Mouse (Mus musculus): ENCODE results near the gene Pqlc3. TPM values are rescaled to one million over a fixed set of nuclear protein-coding genes. Genes with fewer than 3 reads are reported as not detected.

Pqlc3 gene
- polyA plus RNA-seq, 1 experiment = 9.0 TPM

DNA sequence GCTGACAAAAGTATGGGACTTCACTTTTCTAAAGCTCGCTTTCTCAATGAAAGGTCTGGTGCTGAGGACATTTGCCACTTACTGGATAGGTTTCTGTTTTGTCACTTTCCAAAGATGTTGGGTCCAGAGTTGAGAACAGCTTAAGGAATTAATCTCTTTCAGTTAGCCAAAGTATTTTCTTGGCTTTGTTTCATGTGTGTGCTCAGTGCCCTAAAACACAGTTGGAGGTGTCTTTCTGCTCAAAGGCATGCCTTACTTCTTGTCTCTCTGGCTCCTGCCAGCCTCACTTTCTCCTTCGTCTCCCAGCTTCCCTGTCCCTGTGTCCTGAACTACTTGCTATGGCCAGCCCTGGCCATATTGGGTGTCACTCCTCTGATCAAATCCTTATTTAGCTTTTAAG, 8.8 kb downstream of the Pqlc3 start:
- WGBS = 94% methylated on average over 2 of the region's 2 CpGs
- Histone ChIP-seq H3K4me3 (ENCODE audit: insufficient read depth, low read depth, low read length) (no peak overlapping the region), H3K27ac (ENCODE audit: insufficient read depth, low read depth, low read length) (no peak overlapping the region), H3K4me1 (ENCODE audit: control insufficient read depth, insufficient read depth, low read length) (no peaks in the 10 kb centered on the region), H3K27me3 (replicated peaks; ENCODE audit: control insufficient read depth, insufficient read depth, low read length) (no peaks in the 10 kb centered on the region), H3K36me3 (ENCODE audit: control insufficient read depth, insufficient read depth, low read length) (no peaks in the 10 kb centered on the region; the same call in 1 of the 2 replicates)
- DNase-seq = no peak
- TF ChIP-seq CTCF (conservative IDR thresholded peaks at IDR 0.05; ENCODE audit: insufficient read depth, insufficient read length, low read depth, low read length) = no peak
- TF ChIP-seq POLR2A (IDR thresholded peaks at IDR 0.05; ENCODE audit: low read depth, low read length) = no peak

DNA sequence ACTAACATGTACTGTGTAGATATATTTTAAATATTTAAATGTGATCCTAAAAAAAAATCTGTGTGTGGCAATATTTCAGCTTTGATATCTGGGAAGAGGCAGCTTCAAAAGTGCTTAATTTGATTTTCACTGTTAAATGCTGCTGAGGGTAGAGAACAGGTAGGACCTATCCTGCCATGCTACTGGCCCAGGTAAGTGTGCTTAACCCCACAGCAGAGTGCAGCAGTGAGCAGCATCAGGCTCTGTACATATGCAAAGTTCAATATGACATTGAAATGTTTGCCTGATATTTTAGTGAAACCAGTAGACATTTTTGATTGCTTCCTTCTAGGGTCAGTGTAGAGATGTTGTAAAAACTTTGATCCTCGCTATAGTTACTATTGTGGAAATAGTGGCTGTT, 14.4 kb downstream of the Pqlc3 start:
- no peaks in the 10 kb centered on the region for H3K27me3 ChIP-seq (replicated peaks; ENCODE audit: control insufficient read depth, insufficient read depth, low read length)

DNA sequence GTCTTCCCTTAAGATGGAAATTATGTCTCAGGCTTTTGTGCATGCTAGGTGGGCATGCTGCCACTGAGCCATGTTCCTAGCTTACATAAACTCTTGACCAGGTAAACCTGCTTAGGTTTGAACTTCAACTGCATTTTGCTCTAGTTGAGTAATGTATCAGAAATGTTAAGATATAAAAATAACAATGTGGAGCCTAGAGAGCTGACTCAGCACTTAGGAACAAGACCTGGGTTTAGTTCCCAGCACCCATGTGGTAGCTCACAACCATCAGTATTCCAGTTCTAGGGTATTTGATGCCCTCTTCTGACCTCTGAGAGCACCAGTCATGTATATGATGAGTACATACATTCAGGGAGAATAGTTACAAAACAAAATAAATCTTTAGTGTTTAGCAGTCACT, 23.1 kb downstream of the Pqlc3 start:
- DNase-seq = no peak
- peaks cover 14% of the 10 kb centered on the region for H3K36me3 ChIP-seq (ENCODE audit: control insufficient read depth, insufficient read depth, low read length)

More for the DNA sequence above, 14.4 kb downstream of the Pqlc3 start:
- Histone ChIP-seq H3K4me3 (ENCODE audit: insufficient read depth, low read depth, low read length) (no peak overlapping the region), H3K27ac (ENCODE audit: insufficient read depth, low read depth, low read length) (no peak overlapping the region), H3K36me3 (ENCODE audit: control insufficient read depth, insufficient read depth, low read length) (peaks cover 7% of the 10 kb centered on the region; the same call in 1 of the 2 replicates), H3K4me1 (ENCODE audit: control insufficient read depth, insufficient read depth, low read length) (no peaks in the 10 kb centered on the region)
- TF ChIP-seq CTCF (conservative IDR thresholded peaks at IDR 0.05; ENCODE audit: insufficient read depth, insufficient read length, low read depth, low read length) (no peak), POLR2A (IDR thresholded peaks at IDR 0.05; ENCODE audit: low read depth, low read length) (no peak)
- WGBS = 94% methylated on average over 1 of the region's 1 CpGs
- DNase-seq = no peak

DNA sequence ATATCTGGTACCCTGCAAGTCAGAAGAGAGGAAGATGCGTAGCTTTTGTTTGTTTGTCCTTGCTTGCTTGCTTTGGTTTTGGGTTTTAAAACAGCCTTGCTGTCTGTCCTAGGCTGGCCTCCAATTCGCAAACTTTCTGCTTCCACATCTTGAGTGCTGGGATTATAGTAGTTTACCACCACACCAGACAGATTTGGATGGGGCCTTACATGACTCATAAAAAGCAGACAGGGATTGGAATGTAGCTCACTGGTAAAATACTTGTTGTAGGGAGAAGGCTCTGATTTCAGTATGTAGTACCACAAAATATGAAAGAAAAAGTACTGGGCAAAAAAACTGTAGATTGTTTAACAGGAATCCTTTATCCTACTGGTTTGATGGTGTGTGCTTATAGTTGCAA, 33.4 kb downstream of the Pqlc3 start:
- TF ChIP-seq CTCF (conservative IDR thresholded peaks at IDR 0.05; ENCODE audit: insufficient read depth, insufficient read length, low read depth, low read length) = no peak
- no peak for TF ChIP-seq POLR2A (IDR thresholded peaks at IDR 0.05; ENCODE audit: low read depth, low read length)
- Histone ChIP-seq H3K27me3 (replicated peaks; ENCODE audit: control insufficient read depth, insufficient read depth, low read length) (no peaks in the 10 kb centered on the region), H3K36me3 (ENCODE audit: control insufficient read depth, insufficient read depth, low read length) (peaks cover 11% of the 10 kb centered on the region), H3K4me1 (ENCODE audit: control insufficient read depth, insufficient read depth, low read length) (no peaks in the 10 kb centered on the region), H3K27ac (ENCODE audit: insufficient read depth, low read depth, low read length) (no peak overlapping the region), H3K4me3 (ENCODE audit: insufficient read depth, low read depth, low read length) (no peak overlapping the region)
- 93% methylated on average over 2 of the region's 2 CpGs for WGBS
- no peak for DNase-seq

More for the DNA sequence above, 23.1 kb downstream of the Pqlc3 start:
- H3K27me3 ChIP-seq (replicated peaks; ENCODE audit: control insufficient read depth, insufficient read depth, low read length) = no peaks in the 10 kb centered on the region
- H3K4me1 ChIP-seq (ENCODE audit: control insufficient read depth, insufficient read depth, low read length) = no peaks in the 10 kb centered on the region
- H3K4me3 ChIP-seq (ENCODE audit: insufficient read depth, low read depth, low read length) = no peak overlapping the region
- no peak overlapping the region for H3K27ac ChIP-seq (ENCODE audit: insufficient read depth, low read depth, low read length)
- TF ChIP-seq CTCF (conservative IDR thresholded peaks at IDR 0.05; ENCODE audit: insufficient read depth, insufficient read length, low read depth, low read length) (no peak), POLR2A (IDR thresholded peaks at IDR 0.05; ENCODE audit: low read depth, low read length) (no peak)

DNA sequence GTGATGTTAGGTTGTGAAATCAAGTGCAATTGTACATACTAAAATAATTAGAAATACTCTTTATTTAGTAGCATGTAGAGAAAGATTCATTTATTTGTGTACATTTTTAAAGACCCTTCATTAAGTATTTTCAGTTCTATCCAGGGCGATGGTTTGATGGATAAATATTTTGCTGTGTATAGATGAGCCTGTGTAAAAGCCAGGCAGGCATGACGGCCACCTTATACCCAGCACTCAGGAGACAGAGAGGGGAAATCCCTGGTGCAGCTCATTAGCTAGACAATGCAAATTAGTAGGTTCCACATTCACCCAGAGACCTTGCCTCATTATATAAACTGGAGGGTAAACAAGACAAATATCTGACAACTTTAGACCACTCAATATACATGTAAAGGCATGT, 36.9 kb downstream of the Pqlc3 start:
- peaks cover 22% of the 10 kb centered on the region for H3K36me3 ChIP-seq (ENCODE audit: control insufficient read depth, insufficient read depth, low read length)

DNA sequence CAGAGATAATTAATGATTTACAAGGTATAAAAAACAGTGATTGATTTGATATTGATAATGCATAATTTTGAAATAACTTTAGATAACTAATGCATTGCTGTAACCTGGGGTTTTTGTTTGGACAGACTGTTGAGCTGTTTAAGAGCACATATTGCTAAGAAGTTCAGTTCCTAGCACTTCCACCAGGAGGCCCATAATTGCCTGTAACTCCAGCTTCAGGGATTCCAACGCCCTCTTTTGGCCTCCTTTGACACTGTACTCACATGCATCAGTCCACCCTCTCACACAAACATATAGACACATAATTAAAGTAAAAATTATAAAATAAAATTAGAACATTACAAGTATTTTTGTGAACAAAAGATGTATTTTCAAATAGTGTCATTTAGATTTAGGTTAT, 41.4 kb downstream of the Pqlc3 start:
- peak; percentile 16 for DNase-seq
- TF ChIP-seq CTCF (conservative IDR thresholded peaks at IDR 0.05; ENCODE audit: insufficient read depth, insufficient read length, low read depth, low read length) = peak; percentile 46
- no peak for TF ChIP-seq POLR2A (IDR thresholded peaks at IDR 0.05; ENCODE audit: low read depth, low read length)
- Histone ChIP-seq H3K4me3 (ENCODE audit: insufficient read depth, low read depth, low read length) (no peak overlapping the region), H3K27me3 (replicated peaks; ENCODE audit: control insufficient read depth, insufficient read depth, low read length) (no peaks in the 10 kb centered on the region), H3K36me3 (ENCODE audit: control insufficient read depth, insufficient read depth, low read length) (peaks cover 17% of the 10 kb centered on the region), H3K27ac (ENCODE audit: insufficient read depth, low read depth, low read length) (no peak overlapping the region), H3K4me1 (ENCODE audit: control insufficient read depth, insufficient read depth, low read length) (no peaks in the 10 kb centered on the region)
- WGBS = 64% methylated on average over 1 of the region's 1 CpGs

More for the DNA sequence above, 36.9 kb downstream of the Pqlc3 start:
- TF ChIP-seq POLR2A (IDR thresholded peaks at IDR 0.05; ENCODE audit: low read depth, low read length) (no peak), CTCF (conservative IDR thresholded peaks at IDR 0.05; ENCODE audit: insufficient read depth, insufficient read length, low read depth, low read length) (no peak)
- DNase-seq = no peak
- no peaks in the 10 kb centered on the region for H3K4me1 ChIP-seq (ENCODE audit: control insufficient read depth, insufficient read depth, low read length)
- WGBS = 76% methylated on average over 2 of the region's 2 CpGs
- H3K27me3 ChIP-seq (replicated peaks; ENCODE audit: control insufficient read depth, insufficient read depth, low read length) = no peaks in the 10 kb centered on the region
- no peak overlapping the region for H3K4me3 ChIP-seq (ENCODE audit: insufficient read depth, low read depth, low read length)
- H3K27ac ChIP-seq (ENCODE audit: insufficient read depth, low read depth, low read length) = no peak overlapping the region

DNA sequence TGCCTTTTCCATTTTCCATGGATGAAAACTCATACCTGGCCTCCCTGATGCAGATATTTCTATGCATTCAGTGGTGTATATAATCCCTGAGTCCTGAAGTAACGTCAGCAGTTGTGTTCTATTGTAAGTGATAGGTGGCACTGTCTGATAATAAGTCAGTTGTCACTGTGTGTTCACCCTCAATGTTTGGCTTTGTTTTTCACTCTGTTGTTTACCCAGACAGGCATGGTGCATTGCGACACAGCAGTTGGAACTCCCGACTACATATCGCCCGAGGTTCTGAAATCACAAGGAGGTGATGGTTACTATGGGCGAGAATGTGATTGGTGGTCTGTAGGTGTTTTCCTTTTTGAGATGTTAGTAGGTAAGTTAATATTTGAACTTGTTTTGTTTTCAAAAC, 52.0 kb downstream of the Pqlc3 start:
- H3K4me3 ChIP-seq (ENCODE audit: insufficient read depth, low read depth, low read length) = no peak overlapping the region
- no peaks in the 10 kb centered on the region for H3K27me3 ChIP-seq (replicated peaks; ENCODE audit: control insufficient read depth, insufficient read depth, low read length)
- TF ChIP-seq CTCF (conservative IDR thresholded peaks at IDR 0.05; ENCODE audit: insufficient read depth, insufficient read length, low read depth, low read length) = no peak
- 91% methylated on average over 6 of the region's 6 CpGs for WGBS
- peaks cover 2% of the 10 kb centered on the region for H3K36me3 ChIP-seq (ENCODE audit: control insufficient read depth, insufficient read depth, low read length)
- DNase-seq = no peak
- H3K27ac ChIP-seq (ENCODE audit: insufficient read depth, low read depth, low read length) = no peak overlapping the region
- H3K4me1 ChIP-seq (ENCODE audit: control insufficient read depth, insufficient read depth, low read length) = no peaks in the 10 kb centered on the region

DNA sequence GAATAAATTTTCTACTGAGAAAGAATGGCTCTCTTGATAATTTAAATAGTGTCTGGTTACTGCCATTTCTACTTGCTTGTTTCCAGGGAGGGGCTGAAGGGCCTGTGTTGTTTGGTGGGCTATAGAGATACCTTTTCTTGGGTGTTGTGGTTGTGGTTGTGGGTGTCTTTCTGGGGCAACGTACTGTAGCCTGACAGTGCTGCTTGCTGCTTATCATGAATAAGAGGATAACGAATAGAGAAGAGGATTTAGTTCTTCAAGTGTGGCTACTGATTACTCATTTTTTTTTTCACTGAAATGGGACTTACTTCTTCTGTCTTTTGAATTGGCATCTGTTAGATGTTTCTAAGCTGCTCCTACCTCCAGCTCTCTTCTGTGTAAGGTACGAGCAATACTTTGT, 58.2 kb downstream of the Pqlc3 start:
- WGBS = 90% methylated on average over 3 of the region's 3 CpGs
- TF ChIP-seq POLR2A (IDR thresholded peaks at IDR 0.05; ENCODE audit: low read depth, low read length) (no peak), CTCF (conservative IDR thresholded peaks at IDR 0.05; ENCODE audit: insufficient read depth, insufficient read length, low read depth, low read length) (no peak)
- no peaks in the 10 kb centered on the region for H3K4me1 ChIP-seq (ENCODE audit: control insufficient read depth, insufficient read depth, low read length)
- H3K4me3 ChIP-seq (ENCODE audit: insufficient read depth, low read depth, low read length) = no peak overlapping the region
- no peak overlapping the region for H3K27ac ChIP-seq (ENCODE audit: insufficient read depth, low read depth, low read length)
- no peaks in the 10 kb centered on the region; the same call in 1 of the 2 replicates for H3K36me3 ChIP-seq (ENCODE audit: control insufficient read depth, insufficient read depth, low read length)
- no peaks in the 10 kb centered on the region for H3K27me3 ChIP-seq (replicated peaks; ENCODE audit: control insufficient read depth, insufficient read depth, low read length)
- no peak for DNase-seq

Other genes with a start within 250 kb of the Pqlc3 start
- gene Greb1, start 199.5 kb downstream of the Pqlc3 start, polyA plus RNA-seq (2012; rRNA removed) = 0.59 and 0.94 TPM in 2 replicates
- 14.7 and 15.5 TPM in 2 replicates for gene E2f6, start 189.4 kb downstream of the Pqlc3 start, polyA plus RNA-seq (2012; rRNA removed)
- gene Rock2, start 105.5 kb downstream of the Pqlc3 start, polyA plus RNA-seq (2012; rRNA removed) = 4.4 and 5.9 TPM in 2 replicates
- 0.02 TPM in 1 of 2 replicates, not detected in the other for gene 2410004P03Rik, start 11.3 kb upstream of the Pqlc3 start, polyA plus RNA-seq (2012; rRNA removed)
- gene Kcnf1, start 176.5 kb upstream of the Pqlc3 start, polyA plus RNA-seq (2012; rRNA removed) = 0.86 and 1.0 TPM in 2 replicates